Mouse (Mus musculus): ENCODE measurements around the gene Rassf5. TPM values are rescaled to one million over a fixed set of nuclear protein-coding genes. Genes with fewer than 3 reads are reported as not detected.
A peak's percentile ranks its signal among the peaks of the same experiment; 100 is the strongest.

The Rassf5 gene
- polyA plus RNA-seq, 1 experiment = 15.7 TPM

GRCm38 (mm10) chr1:131212956-131213355 lies 32.1 kb downstream of the Rassf5 start:
- TF ChIP-seq CTCF (IDR thresholded peaks at IDR 0.05; ENCODE audit: borderline replicate concordance, insufficient read depth, low read length) = no peak
- Histone ChIP-seq H3K4me3 (ENCODE audit: insufficient read depth, low read length) (no peak overlapping the region), H3K4me1 (ENCODE audit: control insufficient read depth, insufficient read depth, low read length) (no peaks in the 10 kb centered on the region), H3K27ac (ENCODE audit: insufficient read depth, low read length) (no peak overlapping the region)

GRCm38 (mm10) chr1:131211655-131212054 lies 33.4 kb downstream of the Rassf5 start:
- Histone ChIP-seq H3K27ac (ENCODE audit: insufficient read depth, low read length) (no peak overlapping the region), H3K4me1 (ENCODE audit: control insufficient read depth, insufficient read depth, low read length) (no peaks in the 10 kb centered on the region), H3K4me3 (ENCODE audit: insufficient read depth, low read length) (no peak overlapping the region)
- TF ChIP-seq CTCF (IDR thresholded peaks at IDR 0.05; ENCODE audit: borderline replicate concordance, insufficient read depth, low read length) = no peak
- TF ChIP-seq POLR2A (IDR thresholded peaks at IDR 0.05; ENCODE audit: low read depth, low read length) = no peak

GRCm38 (mm10) chr1:131209971-131210426 lies 35.1 kb downstream of the Rassf5 start:
- no peak for TF ChIP-seq CTCF (IDR thresholded peaks at IDR 0.05; ENCODE audit: borderline replicate concordance, insufficient read depth, low read length)
- TF ChIP-seq POLR2A (IDR thresholded peaks at IDR 0.05; ENCODE audit: low read depth, low read length) = no peak

GRCm38 (mm10) chr1:131208800-131209199 lies 36.3 kb downstream of the Rassf5 start:
- Histone ChIP-seq H3K4me1 (ENCODE audit: control insufficient read depth, insufficient read depth, low read length) (no peaks in the 10 kb centered on the region), H3K27ac (ENCODE audit: insufficient read depth, low read length) (no peak overlapping the region), H3K4me3 (ENCODE audit: insufficient read depth, low read length) (no peak overlapping the region)
- TF ChIP-seq POLR2A (IDR thresholded peaks at IDR 0.05; ENCODE audit: low read depth, low read length) = no peak
- no peak for TF ChIP-seq CTCF (IDR thresholded peaks at IDR 0.05; ENCODE audit: borderline replicate concordance, insufficient read depth, low read length)

More at GRCm38 (mm10) chr1:131209971-131210426, 35.1 kb downstream of the Rassf5 start:
- Histone ChIP-seq H3K27ac (ENCODE audit: insufficient read depth, low read length) (no peak overlapping the region), H3K4me1 (ENCODE audit: control insufficient read depth, insufficient read depth, low read length) (no peaks in the 10 kb centered on the region), H3K4me3 (ENCODE audit: insufficient read depth, low read length) (no peak overlapping the region)

- Histone ChIP-seq H3K4me1 (ENCODE audit: control insufficient read depth, insufficient read depth, low read length) (no peaks in the 10 kb centered on the region), H3K4me3 (ENCODE audit: insufficient read depth, low read length) (no peak overlapping the region), H3K27ac (ENCODE audit: insufficient read depth, low read length) (no peak overlapping the region)
- TF ChIP-seq CTCF (IDR thresholded peaks at IDR 0.05; ENCODE audit: borderline replicate concordance, insufficient read depth, low read length) = no peak
- no peak for TF ChIP-seq POLR2A (IDR thresholded peaks at IDR 0.05; ENCODE audit: low read depth, low read length)
Measured at GRCm38 (mm10) chr1:131208081-131208480, 37.0 kb downstream of the Rassf5 start.

- no peak overlapping the region for H3K27ac ChIP-seq (ENCODE audit: insufficient read depth, low read length)
- H3K4me1 ChIP-seq (ENCODE audit: control insufficient read depth, insufficient read depth, low read length) = no peaks in the 10 kb centered on the region
- no peak for TF ChIP-seq POLR2A (IDR thresholded peaks at IDR 0.05; ENCODE audit: low read depth, low read length)
- peak; percentile 45; the same call in 1 of the 2 replicates for TF ChIP-seq CTCF (IDR thresholded peaks at IDR 0.05; ENCODE audit: borderline replicate concordance, insufficient read depth, low read length)
- no peak overlapping the region for H3K4me3 ChIP-seq (ENCODE audit: insufficient read depth, low read length)
Measured at GRCm38 (mm10) chr1:131207531-131207930, 37.5 kb downstream of the Rassf5 start.

GRCm38 (mm10) chr1:131206342-131206741 lies 38.7 kb downstream of the Rassf5 start:
- H3K4me1 ChIP-seq (ENCODE audit: control insufficient read depth, insufficient read depth, low read length) = no peaks in the 10 kb centered on the region
- TF ChIP-seq POLR2A (IDR thresholded peaks at IDR 0.05; ENCODE audit: low read depth, low read length) = no peak
- TF ChIP-seq CTCF (IDR thresholded peaks at IDR 0.05; ENCODE audit: borderline replicate concordance, insufficient read depth, low read length) = no peak
- no peak overlapping the region for H3K4me3 ChIP-seq (ENCODE audit: insufficient read depth, low read length)
- no peak overlapping the region for H3K27ac ChIP-seq (ENCODE audit: insufficient read depth, low read length)

GRCm38 (mm10) chr1:131204461-131204860 lies 40.6 kb downstream of the Rassf5 start:
- Histone ChIP-seq H3K4me1 (ENCODE audit: control insufficient read depth, insufficient read depth, low read length) (no peaks in the 10 kb centered on the region), H3K4me3 (ENCODE audit: insufficient read depth, low read length) (no peak overlapping the region), H3K27ac (ENCODE audit: insufficient read depth, low read length) (no peak overlapping the region)
- no peak for TF ChIP-seq POLR2A (IDR thresholded peaks at IDR 0.05; ENCODE audit: low read depth, low read length)
- TF ChIP-seq CTCF (IDR thresholded peaks at IDR 0.05; ENCODE audit: borderline replicate concordance, insufficient read depth, low read length) = no peak

- TF ChIP-seq POLR2A (IDR thresholded peaks at IDR 0.05; ENCODE audit: low read depth, low read length) (no peak), CTCF (IDR thresholded peaks at IDR 0.05; ENCODE audit: borderline replicate concordance, insufficient read depth, low read length) (no peak)
- Histone ChIP-seq H3K27ac (ENCODE audit: insufficient read depth, low read length) (no peak overlapping the region), H3K4me3 (ENCODE audit: insufficient read depth, low read length) (no peak overlapping the region), H3K4me1 (ENCODE audit: control insufficient read depth, insufficient read depth, low read length) (no peaks in the 10 kb centered on the region)
Measured at GRCm38 (mm10) chr1:131201391-131201790, 43.7 kb downstream of the Rassf5 start.

- H3K27ac ChIP-seq (ENCODE audit: insufficient read depth, low read length) = no peak overlapping the region
- no peak for TF ChIP-seq CTCF (IDR thresholded peaks at IDR 0.05; ENCODE audit: borderline replicate concordance, insufficient read depth, low read length)
- TF ChIP-seq POLR2A (IDR thresholded peaks at IDR 0.05; ENCODE audit: low read depth, low read length) = no peak
- no peak overlapping the region for H3K4me3 ChIP-seq (ENCODE audit: insufficient read depth, low read length)
- no peaks in the 10 kb centered on the region for H3K4me1 ChIP-seq (ENCODE audit: control insufficient read depth, insufficient read depth, low read length)
Measured at GRCm38 (mm10) chr1:131200588-131200987, 44.5 kb downstream of the Rassf5 start.

GRCm38 (mm10) chr1:131199976-131200375 lies 45.1 kb downstream of the Rassf5 start:
- no peaks in the 10 kb centered on the region for H3K4me1 ChIP-seq (ENCODE audit: control insufficient read depth, insufficient read depth, low read length)
- no peak overlapping the region for H3K4me3 ChIP-seq (ENCODE audit: insufficient read depth, low read length)
- TF ChIP-seq POLR2A (IDR thresholded peaks at IDR 0.05; ENCODE audit: low read depth, low read length) = no peak
- TF ChIP-seq CTCF (IDR thresholded peaks at IDR 0.05; ENCODE audit: borderline replicate concordance, insufficient read depth, low read length) = no peak
- H3K27ac ChIP-seq (ENCODE audit: insufficient read depth, low read length) = no peak overlapping the region
